Mouse (Mus musculus): Measurements from ENCODE around the gene Tbcel. TPM values are rescaled to one million over a fixed set of nuclear protein-coding genes. Genes with fewer than 3 reads are reported as not detected.

Gene Tbcel
- polyA plus RNA-seq, 1 experiment from 2014 or later: 7.6 TPM

DNA sequence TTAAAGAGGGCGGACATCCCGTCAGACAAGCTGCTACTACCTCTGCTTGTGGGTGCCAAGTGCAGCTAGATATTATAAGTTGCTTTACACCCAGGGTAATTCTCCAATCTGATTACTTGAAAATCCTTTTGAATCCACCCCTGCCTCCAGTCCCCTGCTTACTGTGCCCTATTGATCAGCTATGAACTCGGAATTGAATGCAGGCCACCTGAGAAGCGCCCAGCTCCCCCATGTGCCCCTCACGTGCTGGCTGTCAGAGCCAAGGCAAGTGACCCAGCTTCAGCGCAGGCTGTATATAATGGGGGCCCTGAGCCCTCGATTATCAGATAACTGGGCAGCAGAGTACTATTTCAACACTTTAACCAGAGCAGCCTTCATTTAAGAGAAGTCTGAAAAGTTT is 626 bp upstream of the Tbcel start:
- Histone ChIP-seq H3K36me3 (replicated peaks; ENCODE audit: insufficient read depth, low read length) (no peaks in the 10 kb centered on the region), H3K4me1 (ENCODE audit: insufficient read depth) (peaks cover 18% of the 10 kb centered on the region), H3K27me3 (ENCODE audit: insufficient read depth, low read length) (no peaks in the 10 kb centered on the region), H3K9me3 (ENCODE audit: low read length) (no peaks in the 10 kb centered on the region), H3K4me3 (ENCODE audit: low read depth, low read length) (no peak overlapping the region), H3K4me2 (ENCODE audit: low read depth, low read length) (no peak overlapping the region), H3K27ac (ENCODE audit: low read depth) (no peak overlapping the region), H3K9ac (replicated peaks) (no peak overlapping the region)
- no peak for TF ChIP-seq EP300 (IDR thresholded peaks at IDR 0.05; ENCODE audit: low read depth)
- no peak for TF ChIP-seq CTCF (IDR thresholded peaks at IDR 0.05; ENCODE audit: low read depth)
- WGBS (ENCODE audit: insufficient replicate concordance): 64% methylated on average over 7 of the region's 7 CpGs
- ATAC-seq: peak; percentile 69
- peak; percentile 21 for DNase-seq

DNA sequence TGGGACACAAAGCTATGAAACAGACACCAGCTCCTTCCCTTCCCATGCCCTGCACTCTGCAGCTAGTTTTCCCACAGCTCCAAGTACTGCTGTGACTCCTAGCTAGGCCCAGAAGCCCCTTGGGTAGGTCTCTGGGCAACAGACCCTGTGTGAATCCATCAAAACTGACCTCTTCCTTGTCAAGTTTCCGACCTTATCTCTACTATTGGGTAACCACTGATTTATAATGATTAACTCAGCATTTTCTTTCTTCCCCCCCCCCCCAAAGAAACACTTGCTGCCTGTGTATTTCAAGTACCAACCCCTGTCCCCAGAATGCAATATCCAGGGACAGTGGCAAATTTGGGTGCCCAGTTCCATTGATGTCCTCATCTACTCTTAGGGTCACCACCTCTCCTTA is 587 bp downstream of the Tbcel start:
- 10% methylated on average over 1 of the region's 1 CpGs for WGBS (ENCODE audit: insufficient replicate concordance)
- Histone ChIP-seq H3K4me2 (ENCODE audit: low read depth, low read length) (no peak overlapping the region), H3K9ac (replicated peaks) (no peak overlapping the region), H3K27ac (ENCODE audit: low read depth) (no peak overlapping the region), H3K4me3 (ENCODE audit: low read depth, low read length) (no peak overlapping the region), H3K9me3 (ENCODE audit: low read length) (no peaks in the 10 kb centered on the region), H3K27me3 (ENCODE audit: insufficient read depth, low read length) (no peaks in the 10 kb centered on the region), H3K4me1 (ENCODE audit: insufficient read depth) (peaks cover 18% of the 10 kb centered on the region), H3K36me3 (replicated peaks; ENCODE audit: insufficient read depth, low read length) (no peaks in the 10 kb centered on the region)
- peak; percentile 51; the same call in 1 of the 2 replicates for ATAC-seq
- no peak for DNase-seq
- TF ChIP-seq EP300 (IDR thresholded peaks at IDR 0.05; ENCODE audit: low read depth): no peak
- no peak for TF ChIP-seq CTCF (IDR thresholded peaks at IDR 0.05; ENCODE audit: low read depth)

DNA sequence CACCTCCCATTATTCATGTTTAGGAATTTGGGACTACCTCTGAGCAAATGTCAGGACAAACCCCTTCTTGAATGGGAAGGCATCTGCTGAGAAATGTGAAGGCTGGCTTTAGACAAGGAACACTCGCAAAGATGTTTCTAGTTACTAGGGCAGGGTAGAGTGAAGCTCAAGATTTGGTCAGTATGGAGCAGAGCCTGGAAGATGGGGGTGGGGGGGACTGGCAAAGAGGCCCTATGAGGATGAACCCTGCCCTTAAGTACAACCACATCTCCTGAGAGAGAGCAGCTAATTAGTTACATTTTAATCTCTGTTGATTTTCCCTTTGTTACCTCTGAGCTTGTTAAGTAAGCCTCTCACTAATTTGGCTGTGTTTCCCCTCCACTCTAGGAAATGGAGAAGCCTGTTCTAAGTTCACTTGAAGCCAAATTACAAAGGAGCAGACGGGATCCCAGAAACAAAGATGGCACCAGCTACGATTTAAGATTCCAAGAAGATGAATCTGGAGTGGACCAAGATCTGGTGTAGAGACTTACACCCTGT is 2.6 kb downstream of the Tbcel start:
- Histone ChIP-seq H3K9ac (replicated peaks) (no peak overlapping the region), H3K27me3 (ENCODE audit: insufficient read depth, low read length) (no peaks in the 10 kb centered on the region), H3K4me1 (ENCODE audit: insufficient read depth) (peaks cover 18% of the 10 kb centered on the region), H3K27ac (ENCODE audit: low read depth) (no peak overlapping the region), H3K4me3 (ENCODE audit: low read depth, low read length) (no peak overlapping the region), H3K9me3 (ENCODE audit: low read length) (no peaks in the 10 kb centered on the region), H3K36me3 (replicated peaks; ENCODE audit: insufficient read depth, low read length) (no peaks in the 10 kb centered on the region), H3K4me2 (ENCODE audit: low read depth, low read length) (no peak overlapping the region)
- ATAC-seq (no peak), DNase-seq (no peak)
- no peak for TF ChIP-seq CTCF (IDR thresholded peaks at IDR 0.05; ENCODE audit: low read depth)
- TF ChIP-seq EP300 (IDR thresholded peaks at IDR 0.05; ENCODE audit: low read depth): no peak
- 69% methylated on average over 3 of the region's 3 CpGs for WGBS (ENCODE audit: insufficient replicate concordance)

DNA sequence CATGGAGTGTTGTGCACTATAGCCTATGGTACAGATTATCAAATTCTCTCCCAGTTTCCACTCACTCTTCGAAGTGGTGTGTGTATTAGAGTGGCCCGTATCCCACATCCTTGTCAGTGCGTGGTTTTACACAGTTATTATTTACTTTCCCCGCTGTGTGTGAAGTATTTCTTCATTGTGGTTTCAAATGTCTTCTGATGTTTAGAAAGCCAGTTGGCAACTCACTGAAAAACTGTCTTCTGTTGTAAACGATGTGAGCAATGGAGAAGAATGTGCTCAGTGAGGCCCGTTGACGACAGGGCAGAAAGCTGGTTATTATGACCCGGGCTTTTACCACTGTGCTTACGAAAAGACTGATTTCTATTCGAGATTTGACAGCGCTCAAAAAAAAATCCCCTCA is 3.0 kb downstream of the Tbcel start:
- H3K9me3 ChIP-seq (ENCODE audit: low read length): no peaks in the 10 kb centered on the region
- H3K4me2 ChIP-seq (ENCODE audit: low read depth, low read length): no peak overlapping the region
- no peak overlapping the region for H3K4me3 ChIP-seq (ENCODE audit: low read depth, low read length)
- ATAC-seq (no peak), DNase-seq (no peak)
- H3K4me1 ChIP-seq (ENCODE audit: insufficient read depth): peaks cover 18% of the 10 kb centered on the region
- no peaks in the 10 kb centered on the region for H3K36me3 ChIP-seq (replicated peaks; ENCODE audit: insufficient read depth, low read length)
- no peaks in the 10 kb centered on the region for H3K27me3 ChIP-seq (ENCODE audit: insufficient read depth, low read length)
- WGBS (ENCODE audit: insufficient replicate concordance): 69% methylated on average over 11 of the region's 11 CpGs
- no peak for TF ChIP-seq CTCF (IDR thresholded peaks at IDR 0.05; ENCODE audit: low read depth)
- no peak for TF ChIP-seq EP300 (IDR thresholded peaks at IDR 0.05; ENCODE audit: low read depth)
- H3K27ac ChIP-seq (ENCODE audit: low read depth): no peak overlapping the region
- H3K9ac ChIP-seq (replicated peaks): no peak overlapping the region

DNA sequence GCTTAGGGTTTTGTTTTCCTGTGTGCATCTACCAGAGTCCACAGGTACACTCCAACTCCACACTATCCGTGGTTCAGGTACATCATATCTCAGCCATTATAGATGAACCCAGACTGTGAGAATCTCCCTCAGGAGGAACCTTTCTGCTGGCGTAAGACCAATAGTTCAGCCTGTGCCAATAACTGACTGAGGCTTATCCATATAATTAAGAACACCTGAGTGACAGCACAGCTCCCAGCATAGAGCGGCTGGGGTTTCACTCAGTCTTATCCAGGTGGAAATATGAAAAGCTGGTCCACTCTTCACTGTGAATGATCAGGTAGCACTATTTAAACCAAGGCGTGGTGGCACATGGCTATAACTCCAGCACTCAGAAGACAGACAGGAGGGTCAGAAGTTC is 3.9 kb downstream of the Tbcel start:
- TF ChIP-seq CTCF (IDR thresholded peaks at IDR 0.05; ENCODE audit: low read depth): no peak
- TF ChIP-seq EP300 (IDR thresholded peaks at IDR 0.05; ENCODE audit: low read depth): no peak
- DNase-seq: no peak
- Histone ChIP-seq H3K36me3 (replicated peaks; ENCODE audit: insufficient read depth, low read length) (no peaks in the 10 kb centered on the region), H3K9ac (replicated peaks) (no peak overlapping the region), H3K27ac (ENCODE audit: low read depth) (no peak overlapping the region), H3K9me3 (ENCODE audit: low read length) (no peaks in the 10 kb centered on the region), H3K4me3 (ENCODE audit: low read depth, low read length) (no peak overlapping the region), H3K4me2 (ENCODE audit: low read depth, low read length) (no peak overlapping the region), H3K4me1 (ENCODE audit: insufficient read depth) (peaks cover 18% of the 10 kb centered on the region), H3K27me3 (ENCODE audit: insufficient read depth, low read length) (no peaks in the 10 kb centered on the region)
- ATAC-seq: no peak
- WGBS (ENCODE audit: insufficient replicate concordance): 81% methylated on average over 4 of the region's 4 CpGs

DNA sequence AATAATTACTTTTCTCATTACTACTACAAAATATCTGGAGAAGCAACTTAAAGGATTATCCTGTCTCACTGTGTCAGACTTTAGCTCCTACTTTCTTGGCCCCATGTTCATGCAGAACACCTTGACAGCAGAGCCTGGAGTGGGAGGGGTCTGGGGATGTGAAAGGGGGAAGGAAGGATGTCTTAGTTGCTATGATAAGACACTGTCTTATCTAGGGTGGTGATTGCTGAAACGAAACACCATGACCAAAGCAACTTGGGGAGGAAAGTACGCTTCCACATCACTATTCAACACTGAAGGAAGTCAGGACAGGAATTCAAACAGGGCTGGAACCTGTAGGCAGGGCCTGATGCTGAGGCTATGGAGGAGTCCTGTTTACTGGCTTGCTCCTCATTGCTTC is 11.3 kb downstream of the Tbcel start:
- no peak for ATAC-seq

DNA sequence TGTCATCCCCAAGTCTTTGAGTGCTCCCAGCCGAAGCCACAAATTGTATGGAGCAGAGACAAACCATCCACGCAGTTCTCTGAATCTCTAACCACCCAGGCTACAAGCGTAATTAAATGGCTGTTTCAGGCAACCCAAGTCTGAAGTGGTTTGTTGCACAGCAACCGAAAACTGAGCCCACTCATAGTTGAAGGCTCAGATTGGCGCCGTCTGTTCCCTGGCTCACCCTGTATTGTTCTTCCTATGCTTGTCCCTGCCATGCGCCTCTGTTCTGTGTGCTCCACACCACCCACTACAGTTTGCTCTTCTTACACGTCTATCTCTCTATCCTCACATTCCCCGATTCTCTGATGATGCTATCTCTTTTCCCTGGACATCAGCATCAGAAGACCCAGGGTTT is 15.8 kb downstream of the Tbcel start:
- H3K27ac ChIP-seq (ENCODE audit: low read depth): no peak overlapping the region
- 85% methylated on average over 9 of the region's 9 CpGs for WGBS (ENCODE audit: insufficient replicate concordance)
- no peaks in the 10 kb centered on the region for H3K36me3 ChIP-seq (replicated peaks; ENCODE audit: insufficient read depth, low read length)
- DNase-seq (no peak), ATAC-seq (no peak)
- TF ChIP-seq EP300 (IDR thresholded peaks at IDR 0.05; ENCODE audit: low read depth) (no peak), CTCF (IDR thresholded peaks at IDR 0.05; ENCODE audit: low read depth) (no peak)
- H3K4me1 ChIP-seq (ENCODE audit: insufficient read depth): 0 out of 2 replicates have a peak, but pooled peaks cover 5% of the 10 kb centered on the region
- no peak overlapping the region for H3K4me3 ChIP-seq (ENCODE audit: low read depth, low read length)
- H3K9me3 ChIP-seq (ENCODE audit: low read length): no peaks in the 10 kb centered on the region
- H3K9ac ChIP-seq (replicated peaks): no peak overlapping the region
- H3K4me2 ChIP-seq (ENCODE audit: low read depth, low read length): no peak overlapping the region
- H3K27me3 ChIP-seq (ENCODE audit: insufficient read depth, low read length): no peaks in the 10 kb centered on the region

More for the DNA sequence above, 11.3 kb downstream of the Tbcel start:
- H3K4me2 ChIP-seq (ENCODE audit: low read depth, low read length): no peak overlapping the region
- WGBS (ENCODE audit: insufficient replicate concordance): 52% methylated on average over 2 of the region's 2 CpGs
- 0 out of 2 replicates have a peak, but pooled peaks cover 3% of the 10 kb centered on the region for H3K9me3 ChIP-seq (ENCODE audit: low read length)
- no peak overlapping the region for H3K9ac ChIP-seq (replicated peaks)
- no peak for TF ChIP-seq CTCF (IDR thresholded peaks at IDR 0.05; ENCODE audit: low read depth)
- no peak for DNase-seq
- H3K4me3 ChIP-seq (ENCODE audit: low read depth, low read length): no peak overlapping the region
- no peaks in the 10 kb centered on the region for H3K27me3 ChIP-seq (ENCODE audit: insufficient read depth, low read length)
- no peaks in the 10 kb centered on the region for H3K36me3 ChIP-seq (replicated peaks; ENCODE audit: insufficient read depth, low read length)
- H3K4me1 ChIP-seq (ENCODE audit: insufficient read depth): no peaks in the 10 kb centered on the region
- no peak overlapping the region for H3K27ac ChIP-seq (ENCODE audit: low read depth)

All from liver, postnatal 0 days (tissue).